In the genomic region with DNA sequence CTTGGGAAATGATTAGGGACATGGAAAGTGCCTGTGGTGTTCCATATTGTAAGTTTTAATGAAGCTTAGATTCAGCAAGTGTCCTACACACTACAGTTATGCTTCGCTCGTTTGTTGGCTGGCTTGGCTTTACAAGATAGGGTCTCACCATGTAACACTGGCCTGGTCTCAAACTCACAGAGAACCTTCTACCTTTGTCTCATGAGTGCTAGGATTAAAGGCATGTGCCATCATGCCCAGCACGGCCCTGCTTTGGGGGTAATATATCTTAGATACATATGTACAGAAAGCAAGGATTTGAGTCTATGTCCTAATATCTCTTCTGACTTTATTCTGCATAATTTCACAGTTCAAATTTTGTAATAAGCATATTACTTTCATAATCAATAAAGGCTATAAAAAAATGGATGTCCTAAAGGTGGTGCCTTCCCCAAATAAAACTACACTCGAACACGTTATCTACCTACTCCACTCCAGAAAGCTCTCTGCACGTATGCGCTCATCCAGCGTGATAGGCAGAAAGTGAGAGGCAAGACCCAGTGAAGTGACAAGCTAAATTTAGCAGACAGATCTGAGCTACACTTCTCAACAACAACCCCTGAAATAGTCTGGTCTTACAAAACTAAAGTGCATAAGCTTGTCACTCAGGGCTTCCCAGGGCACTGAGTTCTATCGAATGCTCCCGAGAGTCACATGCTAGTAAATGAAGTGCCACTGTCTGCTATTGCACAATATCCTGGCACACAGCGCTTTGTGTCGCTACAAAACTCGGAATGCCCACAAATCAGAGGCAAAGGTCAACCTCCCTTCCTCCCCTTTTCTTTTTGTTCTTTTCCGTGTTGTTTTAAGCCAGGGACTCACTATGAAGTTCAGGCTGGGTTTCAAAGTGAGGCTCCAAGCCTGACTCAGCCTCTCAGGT, we compare ENCODE assay signal across 8 mouse cellular contexts.
A peak's percentile ranks its signal among the peaks of the same experiment; 100 is the strongest.
DNase-seq lines count a peak whose midpoint lies in the region; TF ChIP-seq lines count a peak whose summit lies in the region.

No protein-coding gene starts in this region.

- TF ChIP-seq POLR2A in spleen, adult 2 months (IDR thresholded peaks at IDR 0.05; ENCODE audit: low read depth, low read length), result no peak

- peaks cover 1% of the 10 kb centered on the region; the same call in 1 of the 2 replicates for H3K36me3 ChIP-seq in spleen, adult 2 months (ENCODE audit: control insufficient read depth, insufficient read depth, low read length)

- no peak overlapping the region for H3K4me3 ChIP-seq in spleen, adult 2 months (ENCODE audit: extremely low read depth, insufficient read depth, insufficient read length)

- no peak for DNase-seq in spleen, adult 2 months (ENCODE audit: low read depth in 1 of 2, low spot score in 2 of 2)
- no peak for DNase-seq in spleen, adult 12 weeks (ENCODE audit: low spot score)
- peak; percentile 70 for DNase-seq in fat pad, adult 2 months (ENCODE audit: extremely low read depth, low read depth, low spot score)
- DNase-seq in kidney, adult 18-20 months, result peak; percentile 76
- peak; percentile 78 for DNase-seq in lung, postnatal 14 days
- DNase-seq in T-cell, adult 2 months (ENCODE audit: low spot score), result no peak
- DNase-seq in thymus, postnatal 14 days, result no peak
- no peak for DNase-seq in testis, postnatal 10 days (ENCODE audit: low spot score)

- no peak for TF ChIP-seq CTCF in spleen, adult 2 months (IDR thresholded peaks at IDR 0.05; ENCODE audit: extremely low read depth, insufficient read depth, insufficient read length, insufficient replicate concordance)

- H3K27me3 ChIP-seq in spleen, adult 2 months (ENCODE audit: control insufficient read depth, insufficient read depth, low read length), result no peaks in the 10 kb centered on the region

- peak overlapping the region; percentile 43 for H3K27ac ChIP-seq in spleen, adult 2 months (ENCODE audit: insufficient read depth, low read length)

- peaks cover 42% of the 10 kb centered on the region; the same call in 1 of the 2 replicates for H3K4me1 ChIP-seq in spleen, adult 2 months (ENCODE audit: control insufficient read depth, insufficient read depth, insufficient read length)

- 38% methylated on average over 14 of the region's 14 CpGs for WGBS in spleen, adult 2 months

Comparison
In these comparisons a context has a peak if more than half of its experiments do, and no peak if none do; other contexts are left out.
1. DNase-seq: peak in fat pad, adult 2 months (single experiment), kidney, adult 18-20 months (single experiment) and lung, postnatal 14 days (single experiment); none in spleen, adult 2 months (0 of 2), spleen, adult 12 weeks (single experiment), T-cell, adult 2 months (single experiment), thymus, postnatal 14 days (single experiment) and testis, postnatal 10 days (single experiment).